Mouse (Mus musculus): Measurements from ENCODE around the gene Osmr. TPM values are rescaled to one million over a fixed set of nuclear protein-coding genes. Genes with fewer than 3 reads are reported as not detected.
"Not testable (repeated sequence)": the region's sequence is repeated elsewhere in the genome, so short reads cannot be mapped to it uniquely, and the experiment has no call there.

Osmr gene
- total RNA-seq, 2 experiments from 2014 or later, result not detected

GRCm38 (mm10) chr15:6871621-6872359 lies 3.0 kb downstream of the Osmr start:
- no peak for ATAC-seq (replicated peaks; ENCODE audit: low FRiP score, low TSS enrichment, poor library complexity, severe bottlenecking)

GRCm38 (mm10) chr15:6866888-6867287 lies 7.9 kb downstream of the Osmr start:
- no peak for ATAC-seq (replicated peaks; ENCODE audit: low FRiP score, low TSS enrichment, poor library complexity, severe bottlenecking)

- no peak for ATAC-seq (replicated peaks; ENCODE audit: low FRiP score, low TSS enrichment, poor library complexity, severe bottlenecking)
Measured at GRCm38 (mm10) chr15:6862125-6862524, 12.6 kb downstream of the Osmr start.

GRCm38 (mm10) chr15:6861617-6862016 lies 13.2 kb downstream of the Osmr start:
- ATAC-seq (replicated peaks; ENCODE audit: low FRiP score, low TSS enrichment, poor library complexity, severe bottlenecking), result no peak

- ATAC-seq (replicated peaks; ENCODE audit: low FRiP score, low TSS enrichment, poor library complexity, severe bottlenecking), result no peak
Measured at GRCm38 (mm10) chr15:6859781-6860180, 15.0 kb downstream of the Osmr start.

- no peak for ATAC-seq (replicated peaks; ENCODE audit: low FRiP score, low TSS enrichment, poor library complexity, severe bottlenecking)
Measured at GRCm38 (mm10) chr15:6858871-6859270, 15.9 kb downstream of the Osmr start.

GRCm38 (mm10) chr15:6857270-6857905 lies 17.4 kb downstream of the Osmr start:
- ATAC-seq (replicated peaks; ENCODE audit: low FRiP score, low TSS enrichment, poor library complexity, severe bottlenecking), result no peak

- ATAC-seq (replicated peaks; ENCODE audit: low FRiP score, low TSS enrichment, poor library complexity, severe bottlenecking), result no peak
Measured at GRCm38 (mm10) chr15:6849851-6850250, 24.9 kb downstream of the Osmr start.

- ATAC-seq (replicated peaks; ENCODE audit: low FRiP score, low TSS enrichment, poor library complexity, severe bottlenecking), result peak; percentile 79
Measured at GRCm38 (mm10) chr15:6840199-6840598, 34.6 kb downstream of the Osmr start.

- no peak for ATAC-seq (replicated peaks; ENCODE audit: low FRiP score, low TSS enrichment, poor library complexity, severe bottlenecking)
Measured at GRCm38 (mm10) chr15:6815807-6816206, 59.0 kb downstream of the Osmr start.

GRCm38 (mm10) chr15:6801212-6801611 lies 73.6 kb downstream of the Osmr start:
- ATAC-seq (replicated peaks; ENCODE audit: low FRiP score, low TSS enrichment, poor library complexity, severe bottlenecking), result not testable (repeated sequence)

GRCm38 (mm10) chr15:6792846-6793245 lies 81.9 kb downstream of the Osmr start:
- no peak for ATAC-seq (replicated peaks; ENCODE audit: low FRiP score, low TSS enrichment, poor library complexity, severe bottlenecking)

- ATAC-seq (replicated peaks; ENCODE audit: low FRiP score, low TSS enrichment, poor library complexity, severe bottlenecking), result 0 out of 2 replicates have a peak, but pooled peaks have one; percentile 27
Measured at GRCm38 (mm10) chr15:6791648-6792047, 83.1 kb downstream of the Osmr start.

- no peak for ATAC-seq (replicated peaks; ENCODE audit: low FRiP score, low TSS enrichment, poor library complexity, severe bottlenecking)
Measured at GRCm38 (mm10) chr15:6790011-6790410, 84.8 kb downstream of the Osmr start.

GRCm38 (mm10) chr15:6787236-6787635 lies 87.5 kb downstream of the Osmr start:
- no peak for ATAC-seq (replicated peaks; ENCODE audit: low FRiP score, low TSS enrichment, poor library complexity, severe bottlenecking)

- no peak for ATAC-seq (replicated peaks; ENCODE audit: low FRiP score, low TSS enrichment, poor library complexity, severe bottlenecking)
Measured at GRCm38 (mm10) chr15:6786212-6786611, 88.6 kb downstream of the Osmr start.

- no peak for ATAC-seq (replicated peaks; ENCODE audit: low FRiP score, low TSS enrichment, poor library complexity, severe bottlenecking)
Measured at GRCm38 (mm10) chr15:6772265-6772664, 102.5 kb downstream of the Osmr start.

Measured in megakaryocyte-erythroid progenitor cell, adult 5-6 weeks (primary cell).